ENCODE assay signal across 8 mouse cellular contexts in genomic region chr14:54443196-54443595, GRCm38 (mm10). TPM values are rescaled to one million over a fixed set of nuclear protein-coding genes. Genes with fewer than 3 reads are reported as not detected.
DNase-seq lines count a peak whose midpoint lies in the region; ATAC-seq and TF ChIP-seq lines count a peak whose summit lies in the region.

No protein-coding gene starts in this region.

- no peak overlapping the region for H3K9ac ChIP-seq in midbrain, embryonic 11.5 days (ENCODE audit: low read length)
- no peak overlapping the region for H3K9ac ChIP-seq in midbrain, postnatal 0 days (replicated peaks; ENCODE audit: low read length, poor library complexity, severe bottlenecking)
- H3K9ac ChIP-seq in forebrain, embryonic 14.5 days (ENCODE audit: low read length): no peak overlapping the region
- no peak overlapping the region for H3K9ac ChIP-seq in hindbrain, embryonic 11.5 days (ENCODE audit: low read depth, low read length)
- H3K9ac ChIP-seq in midbrain, embryonic 13.5 days (replicated peaks): no peak overlapping the region

- no peak overlapping the region for H3K4me3 ChIP-seq in midbrain, embryonic 11.5 days (ENCODE audit: low read depth, low read length)
- H3K4me3 ChIP-seq in midbrain, postnatal 0 days (ENCODE audit: low read depth, low read length): no peak overlapping the region
- no peak overlapping the region for H3K4me3 ChIP-seq in forebrain, embryonic 14.5 days (ENCODE audit: low read depth, low read length)
- H3K4me3 ChIP-seq in hindbrain, embryonic 11.5 days (ENCODE audit: low read depth, low read length): no peak overlapping the region
- H3K4me3 ChIP-seq in midbrain, embryonic 13.5 days (replicated peaks): no peak overlapping the region

- peaks cover 3% of the 10 kb centered on the region; the same call in 1 of the 2 replicates for H3K36me3 ChIP-seq in midbrain, embryonic 11.5 days (ENCODE audit: control insufficient read depth, insufficient read depth, low read length)
- peaks cover 3% of the 10 kb centered on the region; the same call in 1 of the 2 replicates for H3K36me3 ChIP-seq in midbrain, postnatal 0 days (ENCODE audit: insufficient read depth, low read length)
- peaks cover 32% of the 10 kb centered on the region for H3K36me3 ChIP-seq in forebrain, embryonic 14.5 days (ENCODE audit: control insufficient read depth, insufficient read depth, low read length)
- no peaks in the 10 kb centered on the region for H3K36me3 ChIP-seq in hindbrain, embryonic 11.5 days (ENCODE audit: control insufficient read depth, insufficient read depth, low read length)
- H3K36me3 ChIP-seq in midbrain, embryonic 13.5 days: peaks cover 22% of the 10 kb centered on the region

- WGBS in midbrain, embryonic 11.5 days: 38% methylated on average over 2 of the region's 3 CpGs
- WGBS in midbrain, postnatal 0 days: 50% methylated on average over 3 of the region's 3 CpGs
- WGBS in forebrain, embryonic 14.5 days: 44% methylated on average over 3 of the region's 3 CpGs
- 18% methylated on average over 3 of the region's 3 CpGs for WGBS in hindbrain, embryonic 11.5 days
- WGBS in midbrain, embryonic 13.5 days: 34% methylated on average over 3 of the region's 3 CpGs

- peak; percentile 49 for ATAC-seq in midbrain, embryonic 11.5 days (ENCODE audit: low FRiP score)
- ATAC-seq in midbrain, postnatal 0 days (ENCODE audit: low FRiP score): no peak
- peak; percentile 42; the same call in 1 of the 2 replicates for ATAC-seq in forebrain, embryonic 14.5 days
- no peak for ATAC-seq in hindbrain, embryonic 11.5 days (ENCODE audit: low FRiP score)
- ATAC-seq in midbrain, embryonic 13.5 days: peak; percentile 18; the same call in 1 of the 2 replicates

- no peaks in the 10 kb centered on the region for H3K9me3 ChIP-seq in midbrain, embryonic 11.5 days (ENCODE audit: control insufficient read depth, low read length)
- no peaks in the 10 kb centered on the region for H3K9me3 ChIP-seq in midbrain, postnatal 0 days (ENCODE audit: low read length)
- no peaks in the 10 kb centered on the region for H3K9me3 ChIP-seq in forebrain, embryonic 14.5 days (replicated peaks; ENCODE audit: control insufficient read depth, low read length)
- no peaks in the 10 kb centered on the region for H3K9me3 ChIP-seq in hindbrain, embryonic 11.5 days (ENCODE audit: control insufficient read depth, low read length)
- no peaks in the 10 kb centered on the region for H3K9me3 ChIP-seq in midbrain, embryonic 13.5 days

- no peak overlapping the region for H3K4me2 ChIP-seq in midbrain, embryonic 11.5 days
- no peak overlapping the region for H3K4me2 ChIP-seq in midbrain, postnatal 0 days (ENCODE audit: low read depth, low read length, poor library complexity, severe bottlenecking)
- H3K4me2 ChIP-seq in forebrain, embryonic 14.5 days (ENCODE audit: low read length): no peak overlapping the region
- H3K4me2 ChIP-seq in hindbrain, embryonic 11.5 days (replicated peaks; ENCODE audit: low read depth, low read length): no peak overlapping the region
- H3K4me2 ChIP-seq in midbrain, embryonic 13.5 days (replicated peaks): no peak overlapping the region

- peaks cover 3% of the 10 kb centered on the region; the same call in 1 of the 2 replicates for H3K4me1 ChIP-seq in midbrain, embryonic 11.5 days (ENCODE audit: control insufficient read depth, insufficient read depth, low read length)
- no peaks in the 10 kb centered on the region for H3K4me1 ChIP-seq in midbrain, postnatal 0 days (ENCODE audit: insufficient read depth, low read length)
- H3K4me1 ChIP-seq in forebrain, embryonic 14.5 days (ENCODE audit: control insufficient read depth, insufficient read depth, low read length): no peaks in the 10 kb centered on the region
- H3K4me1 ChIP-seq in hindbrain, embryonic 11.5 days (replicated peaks; ENCODE audit: control insufficient read depth, insufficient read depth, low read length): no peaks in the 10 kb centered on the region
- no peaks in the 10 kb centered on the region for H3K4me1 ChIP-seq in midbrain, embryonic 13.5 days (replicated peaks)

- no peaks in the 10 kb centered on the region for H3K27me3 ChIP-seq in midbrain, embryonic 11.5 days (ENCODE audit: control insufficient read depth, insufficient read depth, low read length)
- no peaks in the 10 kb centered on the region for H3K27me3 ChIP-seq in midbrain, postnatal 0 days (ENCODE audit: insufficient read depth, low read length)
- no peaks in the 10 kb centered on the region for H3K27me3 ChIP-seq in forebrain, embryonic 14.5 days (replicated peaks; ENCODE audit: control insufficient read depth, insufficient read depth, low read length)
- no peaks in the 10 kb centered on the region for H3K27me3 ChIP-seq in hindbrain, embryonic 11.5 days (ENCODE audit: control insufficient read depth, insufficient read depth, low read length)
- no peaks in the 10 kb centered on the region for H3K27me3 ChIP-seq in midbrain, embryonic 13.5 days

- TF ChIP-seq CTCF in midbrain, postnatal 0 days (IDR thresholded peaks at IDR 0.05): no peak

- peak; percentile 69 for DNase-seq in midbrain, embryonic 11.5 days (ENCODE audit: low spot score, missing footprints)
- no peak for DNase-seq in midbrain, postnatal 0 days (ENCODE audit: low spot score)
- DNase-seq in forebrain, embryonic 14.5 days (ENCODE audit: low spot score): no peak
- peak; percentile 21 for DNase-seq in hindbrain, embryonic 11.5 days (ENCODE audit: low spot score)
- DNase-seq in layer of hippocampus, adult 8-10 months (ENCODE audit: low spot score in 2 of 2): no peak
- no peak for DNase-seq in Muller cell, postnatal 12 days (ENCODE audit: inconsistent ontology term)
- DNase-seq in MN1 (ENCODE audit: low spot score): no peak

- H3K27ac ChIP-seq in midbrain, embryonic 11.5 days (ENCODE audit: low read depth, low read length): no peak overlapping the region
- H3K27ac ChIP-seq in midbrain, postnatal 0 days (ENCODE audit: low read depth, low read length): no peak overlapping the region
- no peak overlapping the region for H3K27ac ChIP-seq in forebrain, embryonic 14.5 days (ENCODE audit: low read depth, low read length)
- H3K27ac ChIP-seq in hindbrain, embryonic 11.5 days (ENCODE audit: low read depth, low read length): no peak overlapping the region
- H3K27ac ChIP-seq in midbrain, embryonic 13.5 days: no peak overlapping the region

RNA-seq across cellular contexts. Expression of gene Mmp14, which starts 11.8 kb away (rescaled TPM):
- 57.4 and 57.5 TPM in 2 replicates for polyA plus RNA-seq in midbrain, embryonic 11.5 days (2014; fragmentation: Nextera tagmentation; extraction: Ambion mirVana)
- 46.4 and 48.9 TPM in 2 replicates for total RNA-seq in midbrain, postnatal 0 days (2014; rRNA removed)
- polyA plus RNA-seq in midbrain, postnatal 0 days (2015; fragmentation: Nextera tagmentation; extraction: Ambion mirVana): 40.6 and 41.8 TPM in 2 replicates
- 48.2 and 51.5 TPM in 2 replicates for polyA plus RNA-seq in forebrain, embryonic 14.5 days (2014; fragmentation: Nextera tagmentation; extraction: Ambion mirVana)
- 71.2 and 73.1 TPM in 2 replicates for polyA plus RNA-seq in hindbrain, embryonic 11.5 days (2014; fragmentation: Nextera tagmentation; extraction: Ambion mirVana)
- 50.1 and 55.9 TPM in 2 replicates for polyA plus RNA-seq in midbrain, embryonic 13.5 days (2015; fragmentation: Nextera tagmentation; extraction: Ambion mirVana)
- total RNA-seq in layer of hippocampus, adult 8-10 months (2022): 10 to 100 TPM; 10.3 to 16.0 (median 13.4) TPM

RNA-seq across cellular contexts. Expression of gene Mrpl52, which starts 16.5 kb away (rescaled TPM):
- 238 and 253 TPM in 2 replicates for polyA plus RNA-seq in midbrain, embryonic 11.5 days (2014; fragmentation: Nextera tagmentation; extraction: Ambion mirVana)
- total RNA-seq in midbrain, postnatal 0 days (2014; rRNA removed): 98.6 and 104 TPM in 2 replicates
- polyA plus RNA-seq in midbrain, postnatal 0 days (2015; fragmentation: Nextera tagmentation; extraction: Ambion mirVana): 296 and 303 TPM in 2 replicates
- 274 and 289 TPM in 2 replicates for polyA plus RNA-seq in forebrain, embryonic 14.5 days (2014; fragmentation: Nextera tagmentation; extraction: Ambion mirVana)
- polyA plus RNA-seq in hindbrain, embryonic 11.5 days (2014; fragmentation: Nextera tagmentation; extraction: Ambion mirVana): 206 and 231 TPM in 2 replicates
- 278 and 280 TPM in 2 replicates for polyA plus RNA-seq in midbrain, embryonic 13.5 days (2015; fragmentation: Nextera tagmentation; extraction: Ambion mirVana)
- 100 to 1,000 TPM in 2 of 4 experiments, 10 to 100 TPM in 2; 88.3 to 116 (median 96.6) TPM for total RNA-seq in layer of hippocampus, adult 8-10 months (2022)

RNA-seq across cellular contexts. Expression of gene Lrp10, which starts 20.7 kb away (rescaled TPM):
- polyA plus RNA-seq in midbrain, embryonic 11.5 days (2014; fragmentation: Nextera tagmentation; extraction: Ambion mirVana): 15.8 and 19.5 TPM in 2 replicates
- total RNA-seq in midbrain, postnatal 0 days (2014; rRNA removed): 40.2 and 42.1 TPM in 2 replicates
- 29.7 and 31.9 TPM in 2 replicates for polyA plus RNA-seq in midbrain, postnatal 0 days (2015; fragmentation: Nextera tagmentation; extraction: Ambion mirVana)
- polyA plus RNA-seq in forebrain, embryonic 14.5 days (2014; fragmentation: Nextera tagmentation; extraction: Ambion mirVana): 19.2 and 21.0 TPM in 2 replicates
- 19.7 and 19.9 TPM in 2 replicates for polyA plus RNA-seq in hindbrain, embryonic 11.5 days (2014; fragmentation: Nextera tagmentation; extraction: Ambion mirVana)
- polyA plus RNA-seq in midbrain, embryonic 13.5 days (2015; fragmentation: Nextera tagmentation; extraction: Ambion mirVana): 22.3 and 27.5 TPM in 2 replicates
- 10 to 100 TPM; 32.0 to 44.8 (median 36.7) TPM for total RNA-seq in layer of hippocampus, adult 8-10 months (2022)

RNA-seq across cellular contexts. Expression of gene Slc7a7, which starts 25.6 kb away (rescaled TPM):
- 4.3 and 4.7 TPM in 2 replicates for polyA plus RNA-seq in midbrain, embryonic 11.5 days (2014; fragmentation: Nextera tagmentation; extraction: Ambion mirVana)
- 3.9 and 7.7 TPM in 2 replicates for total RNA-seq in midbrain, postnatal 0 days (2014; rRNA removed)
- polyA plus RNA-seq in midbrain, postnatal 0 days (2015; fragmentation: Nextera tagmentation; extraction: Ambion mirVana): 2.4 and 2.9 TPM in 2 replicates
- polyA plus RNA-seq in forebrain, embryonic 14.5 days (2014; fragmentation: Nextera tagmentation; extraction: Ambion mirVana): 4.3 and 5.1 TPM in 2 replicates
- 4.3 and 4.8 TPM in 2 replicates for polyA plus RNA-seq in hindbrain, embryonic 11.5 days (2014; fragmentation: Nextera tagmentation; extraction: Ambion mirVana)
- polyA plus RNA-seq in midbrain, embryonic 13.5 days (2015; fragmentation: Nextera tagmentation; extraction: Ambion mirVana): 5.3 and 5.9 TPM in 2 replicates
- total RNA-seq in layer of hippocampus, adult 8-10 months (2022): 1 to 10 TPM; 2.0 to 6.5 (median 3.3) TPM

RNA-seq across cellular contexts. Expression of gene Rem2, which starts 32.7 kb away (rescaled TPM):
- polyA plus RNA-seq in midbrain, embryonic 11.5 days (2014; fragmentation: Nextera tagmentation; extraction: Ambion mirVana): 33.6 and 34.4 TPM in 2 replicates
- total RNA-seq in midbrain, postnatal 0 days (2014; rRNA removed): 35.6 and 47.4 TPM in 2 replicates
- polyA plus RNA-seq in midbrain, postnatal 0 days (2015; fragmentation: Nextera tagmentation; extraction: Ambion mirVana): 33.0 and 34.0 TPM in 2 replicates
- 19.6 and 26.4 TPM in 2 replicates for polyA plus RNA-seq in forebrain, embryonic 14.5 days (2014; fragmentation: Nextera tagmentation; extraction: Ambion mirVana)
- 37.3 and 40.0 TPM in 2 replicates for polyA plus RNA-seq in hindbrain, embryonic 11.5 days (2014; fragmentation: Nextera tagmentation; extraction: Ambion mirVana)
- polyA plus RNA-seq in midbrain, embryonic 13.5 days (2015; fragmentation: Nextera tagmentation; extraction: Ambion mirVana): 44.3 and 52.3 TPM in 2 replicates
- total RNA-seq in layer of hippocampus, adult 8-10 months (2022): 10 to 100 TPM; 15.7 to 25.1 (median 18.7) TPM

Comparison
In these comparisons a context has a peak if more than half of its experiments do, and no peak if none do; other contexts are left out.
1. ATAC-seq: peak in midbrain, embryonic 11.5 days (single experiment), forebrain, embryonic 14.5 days (single experiment) and midbrain, embryonic 13.5 days (single experiment); none in midbrain, postnatal 0 days (single experiment) and hindbrain, embryonic 11.5 days (single experiment).
2. DNase-seq: peak in midbrain, embryonic 11.5 days (single experiment) and hindbrain, embryonic 11.5 days (single experiment); none in midbrain, postnatal 0 days (single experiment), forebrain, embryonic 14.5 days (single experiment), layer of hippocampus, adult 8-10 months (0 of 2), Muller cell, postnatal 12 days (single experiment) and MN1 (single experiment).